Mouse (Mus musculus) urinary bladder, postnatal 14 days (tissue): ENCODE results near the gene Kcp.

Source experiments
- DNase-seq: peaks from one replicate; pipeline ENCODE4 v3.0.0; 2021; ENCODE audit warnings: low spot score

Kcp gene

DNA sequence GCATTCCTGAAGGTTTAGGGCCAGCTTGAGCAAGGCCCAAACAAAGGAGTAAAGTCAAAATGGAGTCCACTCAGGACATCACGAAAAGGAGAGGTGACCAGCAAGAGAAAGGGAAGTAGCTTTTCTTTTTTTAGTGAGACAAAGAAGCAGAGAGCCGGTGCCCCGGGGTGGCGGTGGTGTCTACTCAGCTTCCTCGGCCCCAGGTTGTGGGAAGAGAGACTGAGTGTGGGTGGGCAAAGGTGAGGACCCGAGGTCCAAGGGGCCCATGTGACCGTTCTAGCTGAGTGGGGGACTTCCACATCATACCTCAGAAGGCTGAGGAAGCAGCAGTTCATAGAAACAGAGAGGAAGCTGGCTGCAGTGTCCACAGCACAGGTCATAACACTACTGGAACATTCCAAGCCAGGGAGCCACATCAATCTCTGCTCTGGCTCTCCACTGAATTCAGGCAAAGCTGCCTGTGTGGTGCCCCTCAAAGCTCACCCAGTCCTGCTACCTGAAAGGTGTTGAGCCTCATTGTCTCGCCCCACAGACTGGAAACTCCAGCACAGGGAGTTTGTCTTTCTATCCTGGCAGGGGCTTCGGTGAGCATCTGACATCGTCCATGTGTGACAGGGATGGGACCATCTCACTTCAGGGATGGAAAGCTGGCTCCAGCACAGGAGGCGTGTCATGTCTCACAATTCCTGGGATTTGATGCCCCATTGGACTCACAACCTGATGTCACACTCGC is 15.7 kb upstream of the Kcp start:
- DNase-seq: no peak

DNA sequence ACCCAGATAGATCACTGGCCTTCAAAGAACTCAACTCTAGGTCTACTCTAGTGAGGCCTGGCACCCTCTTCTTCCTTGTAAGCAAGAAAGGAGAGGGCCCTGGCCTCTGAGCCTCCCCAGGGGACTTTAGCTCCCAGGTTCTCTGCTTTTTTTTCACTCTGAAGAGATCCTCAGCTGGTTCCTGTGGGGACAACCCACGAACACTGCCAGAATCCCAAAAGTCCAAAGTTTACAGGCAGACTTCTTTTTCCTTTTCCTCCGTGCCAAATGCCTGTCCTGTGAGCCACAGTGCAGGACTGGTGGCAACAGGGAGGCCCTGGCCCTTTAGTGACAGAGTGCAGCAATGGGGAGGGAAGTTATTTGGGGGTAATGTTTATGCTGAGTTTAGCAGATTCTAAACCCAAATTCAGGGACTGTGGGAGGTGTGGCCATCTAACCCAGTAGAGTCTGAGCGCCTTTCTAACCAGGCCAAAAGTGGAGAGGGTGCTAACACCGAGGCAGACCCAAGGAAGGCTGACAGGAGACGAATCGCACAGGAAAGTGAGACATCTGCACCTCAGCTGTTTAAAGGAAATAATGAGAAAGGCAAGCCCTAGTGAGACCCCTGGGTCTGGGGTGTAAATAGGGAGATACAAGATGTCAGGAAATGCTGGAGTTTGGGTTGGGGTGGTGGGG is 15.0 kb upstream of the Kcp start:
- no peak for DNase-seq

DNA sequence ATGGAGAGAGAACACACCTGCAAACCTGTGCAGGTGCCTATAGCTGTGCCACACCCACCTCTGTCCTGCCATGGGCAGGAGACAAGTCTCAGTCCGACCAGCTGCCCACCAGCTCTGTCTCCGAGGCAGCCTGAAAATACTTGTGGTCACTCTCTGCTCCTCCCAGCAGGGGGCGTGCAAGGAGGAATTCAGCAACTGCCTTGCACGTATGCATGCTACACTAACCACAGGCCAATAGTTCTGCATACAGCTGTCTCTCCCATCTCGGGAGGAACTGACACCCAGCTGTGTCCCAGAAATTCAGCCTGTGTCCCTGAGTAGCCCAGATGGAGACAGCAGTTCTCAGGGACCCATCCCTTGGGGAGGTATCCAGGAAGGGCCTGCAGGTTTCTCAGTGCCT is 9.4 kb upstream of the Kcp start:
- peak; percentile 81 for DNase-seq

DNA sequence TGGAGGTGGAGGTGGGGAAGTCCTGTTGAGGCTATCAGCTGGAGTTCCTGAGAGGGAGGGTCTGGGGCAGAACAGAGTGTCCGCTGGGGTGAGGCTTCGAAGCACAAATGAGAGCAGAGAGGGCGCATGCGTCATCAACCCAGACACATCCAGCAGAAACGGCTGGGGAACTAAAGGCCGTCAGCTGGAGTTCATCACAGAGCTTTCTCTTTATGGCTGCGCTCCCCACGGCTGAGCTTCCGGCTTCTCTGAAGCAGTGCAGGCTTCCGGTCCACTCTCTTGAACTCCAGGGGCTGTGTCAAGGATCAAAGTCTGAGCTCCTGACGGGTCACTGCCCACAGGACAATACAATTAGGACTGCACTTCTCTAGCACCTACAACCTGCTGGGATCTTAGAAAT is 5.5 kb upstream of the Kcp start:
- peak; percentile 54 for DNase-seq

DNA sequence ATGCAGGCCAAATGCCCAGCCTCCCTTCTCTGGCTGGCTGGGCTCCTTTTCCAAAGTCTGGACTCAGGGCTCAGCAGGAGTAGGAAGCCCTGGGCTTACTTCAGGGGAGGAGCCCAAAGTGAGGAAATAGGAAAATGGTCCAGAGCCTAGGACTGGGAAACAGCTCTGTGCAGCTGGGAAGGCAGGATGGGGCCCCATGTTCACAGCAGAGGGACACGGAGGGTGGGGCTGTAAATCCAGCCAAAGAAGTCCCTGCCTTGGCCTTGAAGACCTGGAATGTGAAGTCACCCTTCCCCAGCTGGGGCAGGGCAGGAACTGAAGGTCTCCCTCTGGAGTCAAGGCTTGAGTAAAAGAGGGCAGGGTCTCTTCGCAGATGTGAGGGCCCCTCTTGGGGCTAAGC is 1.3 kb upstream of the Kcp start:
- no peak for DNase-seq

DNA sequence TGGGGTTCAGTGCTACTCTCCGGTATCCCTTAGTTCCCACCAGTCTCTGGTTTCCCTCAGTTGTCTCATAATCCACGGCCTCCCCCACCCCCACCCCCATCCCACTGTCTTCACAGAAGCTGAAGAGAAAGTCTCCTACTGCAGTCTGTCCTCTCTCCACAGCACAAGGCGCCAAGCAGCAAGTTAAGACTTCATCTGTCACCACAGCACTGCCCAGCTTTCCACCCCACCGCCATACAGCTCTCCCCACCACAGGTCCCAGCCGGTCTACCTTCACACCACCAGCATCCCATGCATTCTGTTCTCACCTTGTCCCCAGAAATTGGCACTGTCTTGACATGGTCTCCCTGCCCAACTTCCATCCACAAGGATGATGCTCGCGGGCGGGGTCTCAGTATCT is 918 bp downstream of the Kcp start:
- no peak for DNase-seq

DNA sequence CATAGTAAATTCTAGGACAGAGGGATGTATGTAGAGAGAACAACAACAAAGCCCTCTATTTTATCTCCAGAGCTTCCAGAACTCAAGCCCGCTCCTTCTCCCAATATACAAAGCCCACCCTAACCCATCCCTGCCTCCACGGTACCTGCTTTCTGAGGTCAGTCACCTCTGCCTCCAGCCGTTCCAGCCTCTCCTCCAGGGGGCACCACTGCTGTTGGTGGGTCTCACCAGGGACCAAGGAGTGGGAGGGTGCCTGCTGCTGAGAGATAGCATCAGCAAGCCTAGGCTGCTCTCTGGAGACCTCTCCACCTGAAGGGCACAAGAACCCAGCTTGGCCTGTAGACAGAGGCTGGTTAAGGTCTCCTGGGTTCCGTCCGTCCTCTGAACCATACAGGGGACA is 2.3 kb downstream of the Kcp start:
- no peak for DNase-seq

DNA sequence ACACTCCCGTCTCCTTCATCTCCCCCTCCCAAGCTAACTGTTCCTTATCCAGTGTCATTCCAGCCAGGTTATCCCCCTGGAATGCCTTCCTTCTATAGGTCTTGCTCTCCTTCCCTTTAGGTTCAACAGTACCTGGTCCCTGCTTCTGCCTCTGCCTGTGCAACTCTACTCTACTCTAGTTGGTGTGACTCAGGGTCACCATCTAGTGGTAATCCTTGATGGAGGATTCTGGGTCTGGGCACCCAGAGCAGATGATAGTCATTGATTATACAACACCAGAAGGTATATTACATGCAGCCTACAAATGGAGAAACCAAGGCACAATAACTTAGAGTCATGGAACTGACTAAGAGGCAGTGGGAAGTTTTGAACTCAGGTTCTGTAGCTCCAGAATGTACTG is 6.2 kb downstream of the Kcp start:
- DNase-seq: no peak

DNA sequence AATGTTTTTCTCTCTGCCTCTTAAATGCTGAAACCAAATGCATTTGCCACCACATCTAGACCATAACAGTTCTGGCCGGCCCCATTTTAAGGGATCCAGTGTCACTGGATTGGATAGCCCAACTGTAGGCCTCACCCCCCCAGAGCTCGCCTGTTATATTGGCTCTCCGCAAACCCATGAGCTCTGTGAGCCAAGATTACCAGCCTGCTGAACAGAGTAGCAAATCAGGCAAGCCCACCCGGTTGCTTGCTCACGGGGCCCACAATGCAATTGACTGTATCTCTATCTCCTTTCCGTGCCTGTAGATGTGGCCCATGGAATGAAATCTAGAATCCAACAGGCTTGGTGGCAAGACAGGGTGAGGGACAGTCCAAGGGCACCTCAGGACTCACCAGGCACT is 6.9 kb downstream of the Kcp start:
- DNase-seq: no peak

DNA sequence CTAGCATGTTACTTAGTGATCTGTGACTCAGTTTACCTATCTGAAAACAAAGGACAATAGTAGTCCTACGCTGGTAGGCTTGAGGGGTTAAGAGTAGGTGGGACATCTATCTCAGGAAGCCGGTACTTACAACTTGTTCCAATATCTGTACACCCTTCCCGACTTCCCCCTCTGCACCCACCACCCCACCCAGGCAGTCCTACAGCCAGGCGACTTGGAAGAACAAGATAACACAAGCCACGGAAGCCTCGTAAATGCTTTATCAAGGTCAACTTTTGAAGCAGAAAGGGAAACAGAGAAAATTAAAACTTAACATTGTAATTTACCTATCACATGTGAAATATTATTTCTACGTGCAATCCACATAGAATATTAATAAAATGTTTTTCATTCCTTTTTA is 7.6 kb downstream of the Kcp start:
- no peak for DNase-seq

DNA sequence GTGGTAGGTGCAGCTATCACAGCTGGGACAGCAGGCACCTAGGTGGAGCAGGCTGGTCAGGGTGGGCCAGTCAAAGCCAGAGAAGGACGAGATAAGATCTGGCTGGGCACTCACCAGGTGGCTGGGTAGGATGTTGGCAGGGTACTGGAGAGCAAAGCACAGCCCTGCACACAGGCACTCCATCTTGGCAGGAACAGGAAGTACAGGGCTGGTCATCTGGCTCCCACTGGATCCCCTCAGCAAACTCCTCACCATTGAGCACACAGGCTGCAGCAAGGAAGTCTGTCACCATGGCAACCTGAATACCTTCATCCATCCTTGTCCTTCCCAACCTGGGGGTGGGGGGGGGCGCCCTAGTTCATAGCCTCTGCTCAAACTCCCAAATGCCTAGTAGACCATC is 10.0 kb downstream of the Kcp start:
- no peak for DNase-seq

DNA sequence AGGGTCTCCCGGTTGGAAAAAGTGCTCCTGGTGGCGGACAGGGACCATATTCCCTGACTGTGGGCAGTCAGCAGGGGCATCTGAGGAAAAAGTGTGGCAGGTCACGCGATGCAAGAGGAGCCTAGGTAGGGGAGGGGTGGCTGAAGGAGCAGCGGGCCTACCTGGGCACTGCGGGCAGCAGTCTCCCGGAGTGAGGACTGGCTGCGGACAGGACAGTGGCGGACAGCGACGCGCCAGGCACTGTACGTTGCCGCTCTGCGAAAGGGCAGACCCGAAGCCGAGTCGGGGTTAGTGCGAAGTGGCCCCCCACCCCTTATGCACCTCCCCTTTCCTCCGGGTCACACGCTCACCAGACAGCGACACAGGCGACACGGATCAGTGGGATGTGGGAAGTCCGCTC is 11.5 kb downstream of the Kcp start:
- no peak for DNase-seq

DNA sequence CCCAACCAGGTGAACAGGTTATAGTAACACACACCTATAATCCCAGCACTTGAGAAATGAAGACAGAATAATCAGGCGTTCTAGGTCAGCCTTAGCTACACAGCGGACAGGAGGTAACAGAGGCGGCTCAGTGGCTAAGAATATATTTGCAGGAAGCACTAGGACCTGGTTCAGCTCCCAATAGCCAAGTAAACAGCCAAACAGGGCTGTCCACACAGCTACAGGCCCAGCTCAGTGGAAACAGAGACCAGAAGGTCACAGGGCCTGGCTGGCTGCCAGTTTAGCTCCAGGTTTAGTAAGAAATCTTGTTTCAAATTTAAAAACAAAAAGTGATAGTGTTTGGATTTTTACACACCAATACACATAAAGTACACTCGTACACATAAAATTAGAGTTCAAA is 13.7 kb downstream of the Kcp start:
- DNase-seq: peak; percentile 15

DNA sequence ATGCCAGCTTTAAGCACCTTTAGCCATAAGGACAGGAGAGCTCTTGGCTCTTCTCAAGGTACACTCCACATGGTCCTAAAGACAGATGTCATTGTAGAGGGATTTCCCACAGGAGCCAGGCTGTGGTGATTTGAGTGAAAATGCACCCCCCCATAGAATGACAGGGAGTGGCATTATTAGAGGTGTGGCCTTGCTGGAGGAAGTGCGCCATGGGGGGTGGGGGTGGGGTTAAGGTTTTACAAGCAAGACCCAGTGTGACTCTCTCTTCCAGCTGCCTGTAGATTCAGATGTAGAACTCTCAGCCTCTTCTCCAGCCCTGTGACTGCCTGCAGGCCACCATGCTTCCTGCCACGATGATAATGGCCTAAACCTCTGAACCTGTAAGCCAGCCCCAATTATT is 21.8 kb downstream of the Kcp start:
- no peak for DNase-seq

DNA sequence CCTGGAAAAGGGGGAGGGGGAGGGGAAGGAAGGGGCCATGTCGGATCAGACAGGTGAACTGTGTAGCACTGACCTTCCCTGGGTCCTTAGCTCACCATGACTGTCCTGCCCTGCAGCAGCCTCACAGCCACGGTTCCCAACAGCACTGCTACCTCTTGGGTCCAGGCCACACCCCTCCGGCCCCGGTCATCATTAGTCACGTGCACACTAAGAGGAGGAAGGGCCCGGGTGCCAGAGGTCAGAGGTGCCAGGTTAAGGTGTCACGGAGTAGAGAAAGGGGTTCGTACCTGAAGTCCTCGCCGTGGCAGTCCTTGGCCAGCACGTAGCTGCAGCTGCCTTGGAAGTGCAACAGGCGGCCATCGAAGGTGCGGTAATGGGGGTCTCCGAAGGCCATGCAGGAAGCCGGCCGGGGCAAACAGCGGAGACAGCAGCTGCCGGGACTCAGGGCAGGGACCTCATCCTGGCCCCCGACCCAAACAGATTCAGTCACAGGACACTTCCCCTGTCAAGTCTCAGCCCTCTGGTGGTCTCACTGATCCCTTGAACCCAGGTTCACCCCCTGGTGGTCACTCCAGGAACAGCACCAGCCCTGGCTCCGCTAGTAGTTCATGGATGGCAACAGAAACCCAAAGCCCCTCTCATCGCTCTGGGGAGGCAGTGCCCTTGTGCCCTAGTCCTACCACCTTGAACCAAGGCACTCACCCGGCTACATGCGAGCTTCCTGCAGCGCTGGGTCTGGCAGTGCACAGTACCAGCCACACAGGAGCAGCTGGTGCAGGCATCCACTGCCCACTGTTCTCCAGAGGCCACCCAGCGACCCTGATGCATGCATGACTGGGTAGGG is 22.8 kb downstream of the Kcp start:
- peak; percentile 74 for DNase-seq

DNA sequence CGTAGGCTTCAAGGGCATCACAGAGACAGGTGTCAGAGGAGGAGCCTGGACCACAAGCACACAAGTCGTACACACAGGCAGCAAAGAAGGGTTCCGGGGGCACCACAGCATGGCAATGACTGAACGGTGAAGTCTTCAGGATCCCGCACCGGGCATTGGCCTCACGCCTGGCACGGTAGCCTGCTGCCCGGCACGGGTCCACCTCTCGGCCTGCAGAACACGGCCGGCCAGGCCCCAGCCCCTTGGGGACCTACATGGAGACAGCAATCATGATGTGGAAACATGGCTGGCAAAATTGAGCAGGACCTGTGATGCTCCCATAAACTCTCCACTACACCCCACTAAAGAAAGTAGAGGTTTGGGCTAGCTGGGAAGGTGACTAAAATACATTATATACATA is 25.1 kb downstream of the Kcp start:
- no peak for DNase-seq

DNA sequence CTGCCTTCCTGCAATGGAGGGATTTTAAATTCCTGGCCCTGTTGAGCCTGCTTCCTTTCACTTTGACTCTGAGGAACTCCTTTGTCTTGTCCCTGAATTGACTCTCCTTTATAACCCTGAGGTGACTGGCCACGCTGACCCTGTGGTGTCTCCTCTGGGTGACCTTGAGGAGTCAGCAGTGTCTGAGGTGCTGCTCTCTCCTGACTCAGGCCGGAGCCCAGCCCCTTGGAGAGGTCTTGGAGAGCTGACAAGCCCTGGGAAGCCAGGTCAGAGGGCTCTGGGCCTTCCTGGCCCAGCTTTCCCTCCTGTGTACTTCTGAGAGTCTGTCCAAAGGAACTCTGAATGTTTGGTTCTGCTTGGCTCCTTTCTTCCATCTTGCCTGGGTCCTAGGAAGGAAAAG is 33.0 kb downstream of the Kcp start:
- no peak for DNase-seq

DNA sequence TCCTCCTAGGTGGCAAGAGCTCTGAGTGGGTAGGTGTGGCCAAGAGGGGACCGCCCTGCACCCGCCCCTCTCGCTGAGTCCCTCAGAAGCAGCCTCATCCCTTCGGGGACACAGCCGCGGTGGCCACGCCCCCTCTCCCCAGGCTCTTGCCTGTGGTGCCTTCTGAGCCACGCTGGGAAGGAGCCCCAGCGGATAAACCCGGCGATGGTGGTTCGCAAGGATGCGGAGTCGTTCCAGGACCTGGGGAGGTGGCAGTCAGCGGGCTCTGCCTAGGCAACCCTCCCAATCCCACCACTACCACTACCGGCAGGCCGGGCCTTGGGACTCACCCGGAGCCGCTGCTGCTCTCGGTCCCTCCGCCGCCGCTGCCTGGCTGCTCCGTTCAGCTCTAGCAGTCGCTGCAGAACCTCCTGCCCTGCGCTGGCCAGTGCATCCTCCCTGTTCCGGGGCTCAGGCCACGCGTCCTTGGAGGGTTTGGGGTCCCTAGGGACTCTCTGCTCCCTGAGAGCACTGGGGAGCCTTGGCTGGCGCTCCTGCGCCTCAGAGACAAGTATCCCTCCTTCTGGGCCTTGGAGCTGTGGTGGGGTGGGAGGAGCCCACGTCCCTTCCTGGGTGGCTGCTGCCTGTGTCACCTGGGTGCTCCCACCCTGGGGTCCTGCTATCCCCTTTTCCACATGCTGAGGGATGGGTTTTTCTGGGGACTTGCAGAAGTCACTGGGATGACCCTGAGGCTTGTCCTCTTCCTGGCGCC is 33.6 kb downstream of the Kcp start:
- DNase-seq: peak; percentile 74

DNA sequence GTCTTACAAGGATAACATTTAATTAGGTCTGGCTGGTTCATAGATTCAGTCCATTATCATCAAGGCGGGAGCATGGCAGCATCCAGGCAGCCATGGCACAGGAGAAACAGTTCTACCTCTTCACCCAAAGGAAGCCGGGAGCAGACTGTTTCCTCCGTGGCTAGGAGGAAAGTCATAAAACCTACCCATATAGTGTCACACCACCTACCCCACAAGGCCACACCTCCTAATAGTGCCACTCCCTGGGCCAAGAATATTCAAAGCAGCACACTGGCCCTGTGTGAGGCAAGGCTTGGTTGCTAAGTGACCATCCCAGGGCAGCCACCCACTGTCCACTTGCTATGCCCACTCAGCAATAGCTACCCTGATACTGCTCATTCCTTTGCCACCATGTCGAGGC is 36.6 kb downstream of the Kcp start, which contains the start of gene Atp6v1fnb:
Gene Atp6v1fnb, plus strand, starts transcription at position 301 of the 400 bp plus-strand sequence.
- no peak for DNase-seq

DNA sequence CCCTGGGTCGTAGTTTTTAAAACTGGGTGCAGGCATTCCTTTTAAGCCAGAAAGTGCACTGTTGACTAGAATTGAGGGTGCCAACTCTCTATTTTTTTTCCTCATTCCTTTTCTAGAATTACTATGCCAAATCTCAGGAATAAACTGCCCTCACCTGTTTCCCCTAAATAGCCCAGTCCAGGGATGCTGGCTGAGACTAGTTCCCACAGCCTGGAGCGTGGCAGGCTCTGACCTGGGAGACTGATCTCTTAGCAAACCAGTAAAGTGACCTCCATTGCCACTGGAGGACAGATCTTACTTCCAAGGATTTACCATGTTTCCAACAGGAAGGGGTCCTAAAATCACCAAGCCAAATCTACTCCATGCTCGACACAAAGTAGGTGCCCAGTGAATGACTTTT is 38.9 kb downstream of the Kcp start:
- DNase-seq: no peak

DNA sequence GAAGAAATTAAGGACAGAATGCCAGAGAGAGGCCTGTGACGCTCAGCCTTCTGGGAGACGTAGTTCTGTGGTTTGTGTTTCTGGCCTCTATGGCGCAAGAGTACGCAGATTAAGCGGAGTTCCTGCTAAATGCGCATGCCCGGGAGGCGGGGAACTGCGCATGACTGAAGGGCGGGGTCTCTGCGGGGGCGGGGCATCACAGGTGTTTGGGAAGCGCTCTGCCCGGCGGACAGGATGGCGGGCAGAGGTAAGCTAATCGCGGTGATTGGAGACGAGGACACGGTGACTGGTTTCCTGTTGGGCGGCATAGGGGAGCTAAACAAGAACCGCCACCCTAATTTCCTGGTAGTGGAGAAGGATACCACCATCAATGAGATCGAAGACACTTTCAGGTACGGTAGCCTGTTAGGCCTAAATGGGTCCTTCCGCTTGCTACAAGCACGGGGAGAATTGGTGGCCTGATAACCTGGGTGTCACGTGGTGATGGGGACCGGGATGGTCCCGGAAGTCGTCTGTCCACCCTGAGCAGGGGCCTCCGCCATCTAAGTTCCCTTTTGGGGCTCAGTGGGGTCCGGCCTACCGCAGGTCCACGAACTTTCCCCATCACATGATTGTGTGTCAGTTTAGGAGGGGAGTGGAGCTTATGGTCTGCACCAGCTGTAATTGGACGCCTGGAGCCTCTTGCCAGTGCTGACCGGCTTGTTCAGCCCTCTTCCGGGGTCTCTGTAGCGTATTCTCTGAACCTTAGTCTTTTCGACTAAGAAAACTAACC is 40.0 kb downstream of the Kcp start, which contains the start of gene Atp6v1f:
Gene Atp6v1f, plus strand, starts transcription at position 136 of the 772 bp plus-strand sequence.
- peak; percentile 94 for DNase-seq
